Mouse (Mus musculus): ENCODE data around the gene Eif4b.

Eif4b gene

DNA sequence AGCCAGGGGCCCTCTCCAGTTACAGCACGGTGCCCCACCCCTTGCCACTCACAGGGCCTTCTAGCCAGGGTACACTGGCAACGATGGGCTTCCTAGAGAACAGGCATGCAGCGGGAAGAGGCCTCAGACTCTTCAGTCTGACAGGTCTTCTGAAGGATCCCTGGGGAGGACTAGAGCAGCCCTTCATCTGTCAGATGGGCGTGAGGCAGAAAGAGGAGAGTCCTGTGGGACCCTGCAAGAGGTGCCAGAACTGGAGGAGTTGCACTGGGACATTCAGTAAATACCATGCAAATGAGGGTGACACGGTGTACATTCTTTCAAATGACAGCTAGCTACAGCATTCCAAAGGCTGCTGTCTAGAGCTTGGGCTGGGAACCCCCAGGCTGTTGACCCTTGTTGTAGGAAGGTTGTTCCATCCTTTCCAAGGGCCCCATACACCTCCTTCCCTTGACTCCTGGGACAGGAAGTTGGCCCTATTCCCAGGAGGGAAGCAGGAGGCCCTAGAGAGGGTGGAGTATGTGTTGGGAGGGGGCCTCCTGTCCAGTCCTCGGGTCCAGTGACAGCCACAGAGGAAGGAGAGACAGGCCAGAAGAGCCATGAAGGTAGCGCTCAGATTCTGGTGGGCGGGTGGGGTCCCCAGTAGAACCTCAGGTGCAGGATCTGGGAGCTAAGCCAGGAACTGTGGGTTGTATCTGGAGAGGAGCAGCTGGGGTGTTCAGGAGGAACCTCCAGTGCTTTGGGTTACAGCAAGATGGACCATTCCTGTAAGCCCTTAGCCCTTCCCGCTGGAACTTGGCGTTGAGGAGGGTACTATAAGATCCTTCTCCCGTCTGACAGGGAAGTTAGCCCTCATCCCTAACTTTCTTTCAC is 28.3 kb downstream of the Eif4b start:
- DNase-seq (ENCODE audit: low spot score in 2 of 2): peak in 1 of 2 experiments; percentile 61

DNA sequence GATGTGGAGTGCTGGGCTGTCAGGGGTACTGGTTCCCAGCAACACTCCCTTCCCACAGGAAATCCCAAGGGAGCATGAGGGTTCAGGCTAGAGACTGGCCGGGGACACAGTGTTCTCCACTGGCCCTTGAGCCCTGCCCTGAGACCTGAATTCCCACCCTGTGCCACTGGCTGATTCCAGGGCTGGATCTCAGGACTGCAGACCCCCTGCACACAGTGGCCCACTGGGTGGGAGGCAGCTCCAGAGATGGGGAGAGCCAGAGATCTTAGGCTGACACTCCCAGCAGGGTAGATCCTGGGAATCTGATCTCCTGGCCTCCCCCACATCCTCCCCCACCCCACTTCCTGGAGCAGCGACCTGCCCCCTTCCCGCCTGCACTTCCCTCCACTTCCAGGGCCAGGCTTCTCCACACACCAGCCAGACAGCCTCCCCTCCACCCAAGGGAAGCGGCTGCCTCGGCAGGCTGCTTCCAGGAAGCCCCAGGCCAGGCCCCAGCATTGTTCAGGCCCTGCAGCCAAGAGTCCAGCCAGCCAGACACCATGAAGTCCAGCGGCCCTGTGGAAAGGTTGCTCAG is 29.1 kb downstream of the Eif4b start:
- DNase-seq (ENCODE audit: low spot score in 2 of 2): peak in 1 of 2 experiments; percentile 60

DNA sequence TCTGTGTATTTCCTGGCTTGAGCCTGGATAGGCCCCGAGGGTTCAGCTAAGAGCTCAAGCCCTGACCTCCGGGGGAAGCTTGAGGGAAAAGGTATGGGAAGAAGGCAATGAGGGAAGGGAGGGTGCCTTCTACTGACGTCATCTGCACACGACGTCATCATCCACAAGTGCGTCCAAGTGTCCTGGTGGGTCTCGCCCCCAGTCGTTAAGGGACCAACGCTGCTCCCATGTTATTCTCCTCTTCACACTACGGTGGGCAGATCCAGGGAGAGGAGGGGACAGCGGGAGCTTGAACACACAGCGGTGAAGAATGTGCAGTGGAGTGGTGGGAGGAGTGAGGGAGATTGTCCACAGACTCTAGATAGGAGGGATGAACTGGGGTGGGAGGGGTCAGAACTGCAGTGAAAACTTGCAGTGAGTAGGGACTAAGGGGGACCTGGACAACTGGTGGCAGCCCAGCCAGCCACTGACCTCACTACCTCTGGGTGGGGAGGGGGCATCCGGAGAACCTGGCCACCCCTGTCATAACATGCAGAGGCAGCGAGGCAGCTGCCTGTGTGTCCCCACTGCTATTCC is 29.9 kb downstream of the Eif4b start:
- no peak for DNase-seq (ENCODE audit: low spot score in 2 of 2)

DNA sequence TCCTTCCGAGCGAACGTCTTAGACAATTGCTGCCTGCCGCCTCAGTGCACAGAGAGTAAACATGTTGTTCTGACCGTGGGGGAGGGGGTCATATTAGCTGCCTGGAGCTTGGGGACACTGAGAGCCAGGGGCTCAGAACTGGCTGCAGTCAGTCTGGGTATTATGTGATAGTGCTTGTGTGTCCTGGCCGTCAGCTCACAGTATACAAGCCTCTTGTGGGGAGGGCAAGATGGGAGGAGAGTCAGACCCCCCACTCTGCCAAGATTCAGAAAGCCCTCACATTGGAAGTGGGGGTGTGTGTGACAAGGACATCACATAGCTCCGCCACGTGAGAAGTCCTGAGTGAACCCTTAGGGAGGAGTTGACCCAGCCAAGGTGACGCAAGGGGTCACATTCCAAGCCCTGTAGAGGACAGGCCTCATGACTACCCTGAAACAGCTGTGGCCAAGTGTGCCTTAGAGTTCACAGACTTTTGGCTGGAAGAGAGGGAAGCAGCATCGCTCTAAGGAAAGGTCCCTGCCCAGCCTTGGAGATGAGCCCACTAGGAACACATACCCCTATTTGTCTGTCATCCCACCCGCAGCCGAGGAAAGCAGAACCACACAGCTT is 30.5 kb downstream of the Eif4b start:
- no peak for DNase-seq (ENCODE audit: low spot score in 2 of 2)

DNA sequence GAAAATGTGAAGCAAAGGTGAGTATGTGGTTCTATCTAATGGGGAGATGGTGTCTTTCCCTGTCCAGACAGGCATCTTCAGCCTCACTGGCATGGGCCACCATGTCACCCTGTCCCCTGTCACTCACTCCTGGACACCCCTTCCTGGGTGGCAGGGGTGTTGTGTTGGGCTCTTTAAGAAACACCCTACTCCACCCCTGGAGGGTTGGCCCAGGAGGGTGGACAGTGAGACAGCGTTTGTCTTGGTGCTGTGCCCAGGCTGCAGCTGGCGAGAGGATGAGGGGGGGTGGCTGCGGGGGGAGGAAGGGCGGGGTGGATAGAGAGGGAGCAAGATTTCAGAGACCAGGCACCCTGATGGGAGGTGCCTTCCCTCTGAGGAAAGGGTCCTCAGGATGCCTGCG is 31.8 kb downstream of the Eif4b start:
- DNase-seq (ENCODE audit: low spot score in 2 of 2): peak in 1 of 2 experiments; percentile 60

DNA sequence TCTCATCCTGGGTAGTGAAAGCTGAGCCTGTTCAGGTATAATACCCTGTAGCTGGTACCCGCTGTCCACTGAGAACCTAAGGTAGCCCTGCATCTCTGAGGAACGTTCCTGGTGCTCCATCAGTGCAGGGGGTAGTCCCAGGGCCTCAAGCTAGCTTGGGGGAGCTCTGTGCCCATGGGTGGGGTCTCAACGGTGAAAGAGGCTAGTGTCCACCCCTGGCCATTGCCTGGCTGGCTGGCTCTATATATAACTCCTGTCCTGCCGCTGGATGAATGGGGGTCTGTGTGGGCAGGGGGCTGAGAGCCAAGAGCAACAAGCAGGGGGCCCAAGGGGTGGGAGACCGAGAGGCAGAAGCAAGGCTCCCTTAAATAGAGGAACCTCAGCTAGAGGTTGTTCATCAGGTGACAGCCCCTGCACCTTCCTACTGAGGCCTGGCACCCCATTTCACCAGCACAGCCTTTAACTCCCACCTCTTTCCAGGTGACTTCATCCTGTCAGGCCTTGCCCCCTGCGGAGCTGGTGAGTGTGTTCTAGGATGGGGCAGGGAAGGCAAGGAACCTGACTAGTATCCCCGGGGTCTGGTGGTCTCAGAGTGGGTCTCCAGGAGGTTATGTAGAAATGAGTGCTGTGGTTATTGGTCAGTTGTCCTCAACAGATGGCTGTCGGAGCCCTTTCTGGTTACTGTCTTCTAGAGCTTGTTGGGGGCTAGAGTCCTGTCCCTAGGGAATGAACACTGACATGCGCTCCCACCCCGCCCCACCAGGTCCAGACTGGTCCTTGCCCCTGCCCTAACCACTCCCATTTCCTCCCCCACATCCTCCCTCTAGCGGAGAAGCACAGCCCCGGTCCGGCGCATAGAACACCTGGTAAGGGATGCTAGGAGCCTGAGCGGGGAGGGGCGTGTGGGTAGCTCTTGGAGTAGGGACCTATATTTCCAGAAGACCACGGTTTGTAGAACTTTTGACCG is 32.5 kb downstream of the Eif4b start:
- DNase-seq (ENCODE audit: low spot score in 2 of 2): peak in 1 of 2 experiments; percentile 63

DNA sequence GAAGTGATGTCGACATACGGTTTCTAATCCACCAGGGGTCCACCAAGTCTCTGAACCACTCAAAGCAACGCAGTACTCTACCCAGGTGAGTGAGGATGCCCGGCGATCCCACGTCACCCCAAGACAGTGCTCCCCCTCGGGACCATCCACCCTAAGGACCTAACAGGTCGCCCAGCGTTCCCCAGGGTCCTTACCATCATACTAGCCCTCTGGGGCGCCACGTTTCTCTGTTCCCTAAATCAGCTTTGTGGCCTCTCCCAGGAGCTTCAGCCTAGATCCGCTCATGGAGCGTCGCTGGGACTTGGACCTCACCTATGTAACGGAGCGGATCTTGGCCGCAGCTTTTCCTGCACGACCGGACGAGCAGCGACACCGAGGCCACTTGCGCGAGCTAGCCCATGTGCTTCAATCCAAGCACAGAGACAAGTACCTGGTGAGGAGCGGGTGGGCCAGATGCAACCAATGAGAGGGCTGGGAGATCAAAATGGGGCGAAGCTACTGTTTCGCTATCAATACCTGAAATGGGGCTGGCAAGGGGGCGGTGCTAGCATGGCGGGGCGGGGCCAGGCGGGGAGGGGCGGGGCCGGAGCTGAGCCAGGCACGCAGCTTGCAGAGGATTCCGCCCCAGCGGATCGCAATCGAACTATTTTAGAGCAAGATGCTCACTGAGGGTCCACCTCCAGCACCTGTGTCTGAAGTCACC is 33.3 kb downstream of the Eif4b start:
- peak in 1 of 2 experiments; percentile 70 for DNase-seq (ENCODE audit: low spot score in 2 of 2)

DNA sequence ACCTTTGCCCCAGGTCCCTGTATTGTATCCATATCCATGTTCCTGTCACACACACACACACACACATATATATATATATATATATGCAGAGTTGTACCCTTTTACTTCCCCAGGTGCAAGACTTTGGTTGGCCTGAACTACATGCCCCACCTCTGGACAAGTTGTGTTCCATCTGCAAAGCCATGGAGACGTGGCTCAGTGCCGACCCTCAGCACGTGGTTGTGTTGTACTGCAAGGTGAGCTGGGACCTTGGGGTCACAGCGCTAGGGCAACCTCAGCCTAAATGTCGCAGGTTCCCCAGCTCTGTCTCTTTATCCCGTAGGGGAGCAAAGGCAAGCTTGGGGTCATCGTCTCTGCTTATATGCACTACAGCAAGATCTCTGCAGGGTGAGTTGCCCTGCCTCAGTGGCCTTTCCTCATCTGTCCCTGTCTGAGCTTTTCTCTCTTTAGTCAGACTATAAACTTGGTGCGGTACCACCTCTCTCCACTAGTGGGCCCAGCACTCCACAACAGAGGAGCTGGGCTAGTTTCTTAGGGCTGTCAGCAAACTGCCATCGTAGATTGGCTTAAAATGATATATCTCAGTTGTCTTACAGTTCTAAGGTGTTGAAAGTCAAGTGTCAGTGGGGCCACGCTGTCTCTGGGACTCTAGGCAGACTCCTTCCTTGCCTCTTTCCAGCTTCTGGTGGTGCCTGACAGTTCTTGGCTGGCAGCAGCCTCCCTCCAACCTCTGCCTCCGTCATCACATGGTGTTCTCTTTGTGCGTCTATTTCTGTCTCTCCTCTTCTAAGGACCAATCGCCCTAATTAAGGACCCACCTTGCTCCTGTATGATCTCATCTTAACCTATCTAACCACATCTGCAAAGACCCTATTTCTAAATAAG is 34.4 kb downstream of the Eif4b start:
- DNase-seq (ENCODE audit: low spot score in 2 of 2): peak; percentile 73 to 88

DNA sequence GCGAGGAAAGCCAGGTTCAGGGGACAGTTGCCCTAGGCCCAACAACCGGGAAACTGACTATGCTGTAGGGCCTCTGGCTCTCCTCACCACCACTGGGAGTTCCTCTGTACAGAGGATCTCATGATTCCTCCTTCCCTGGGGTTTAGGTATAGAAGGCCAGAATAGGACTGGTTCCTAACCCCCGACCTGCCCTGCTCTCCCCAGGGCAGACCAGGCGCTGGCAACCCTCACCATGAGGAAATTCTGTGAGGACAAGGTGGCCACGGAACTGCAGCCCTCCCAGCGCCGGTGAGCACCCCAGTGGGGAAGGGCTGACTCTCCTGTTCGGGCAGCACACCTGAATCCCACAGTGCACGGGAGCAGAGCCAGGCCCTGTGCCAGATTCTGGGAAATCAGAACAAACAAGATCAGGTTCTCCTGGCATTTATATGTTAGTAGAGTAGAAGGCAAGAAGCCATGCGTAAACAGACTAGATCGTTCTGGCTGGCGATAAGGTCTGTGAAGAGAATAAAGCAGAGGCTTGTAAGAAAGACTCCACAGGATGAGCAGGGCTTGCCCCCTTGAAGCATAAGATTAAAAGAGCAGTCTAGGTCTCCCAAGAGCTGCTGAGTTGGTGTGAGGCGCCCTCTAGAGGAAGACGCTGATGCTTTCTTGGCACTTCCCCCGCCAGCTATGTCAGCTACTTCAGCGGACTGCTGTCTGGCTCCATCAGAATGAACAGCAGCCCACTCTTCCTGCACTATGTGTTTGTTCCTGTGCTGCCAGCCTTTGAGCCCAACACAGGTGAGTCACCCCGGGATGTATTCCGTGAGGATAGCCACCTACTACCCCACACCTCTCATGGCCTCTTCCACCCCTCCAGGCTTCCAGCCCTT is 35.3 kb downstream of the Eif4b start:
- DNase-seq (ENCODE audit: low spot score in 2 of 2): peak; percentile 73 to 86

DNA sequence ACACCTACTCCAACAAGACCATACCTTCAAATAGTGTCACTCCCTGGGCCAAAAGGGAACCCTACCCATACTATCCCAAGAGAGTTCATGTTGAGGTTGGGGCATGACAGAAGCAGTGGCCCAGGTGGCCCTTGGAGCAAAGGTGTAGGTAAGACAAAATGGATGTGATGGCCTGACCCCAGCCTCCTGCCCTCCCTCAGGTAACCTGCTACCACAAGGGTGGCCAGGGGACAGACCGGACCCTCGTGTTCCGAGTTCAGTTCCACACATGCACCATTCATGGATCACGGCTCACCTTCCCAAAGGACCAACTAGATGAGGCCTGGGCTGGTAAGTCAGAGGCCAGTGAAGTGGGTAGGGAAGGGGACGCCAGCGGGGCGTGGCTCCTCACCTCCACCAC is 36.7 kb downstream of the Eif4b start:
- DNase-seq (ENCODE audit: low spot score in 2 of 2): no peak

DNA sequence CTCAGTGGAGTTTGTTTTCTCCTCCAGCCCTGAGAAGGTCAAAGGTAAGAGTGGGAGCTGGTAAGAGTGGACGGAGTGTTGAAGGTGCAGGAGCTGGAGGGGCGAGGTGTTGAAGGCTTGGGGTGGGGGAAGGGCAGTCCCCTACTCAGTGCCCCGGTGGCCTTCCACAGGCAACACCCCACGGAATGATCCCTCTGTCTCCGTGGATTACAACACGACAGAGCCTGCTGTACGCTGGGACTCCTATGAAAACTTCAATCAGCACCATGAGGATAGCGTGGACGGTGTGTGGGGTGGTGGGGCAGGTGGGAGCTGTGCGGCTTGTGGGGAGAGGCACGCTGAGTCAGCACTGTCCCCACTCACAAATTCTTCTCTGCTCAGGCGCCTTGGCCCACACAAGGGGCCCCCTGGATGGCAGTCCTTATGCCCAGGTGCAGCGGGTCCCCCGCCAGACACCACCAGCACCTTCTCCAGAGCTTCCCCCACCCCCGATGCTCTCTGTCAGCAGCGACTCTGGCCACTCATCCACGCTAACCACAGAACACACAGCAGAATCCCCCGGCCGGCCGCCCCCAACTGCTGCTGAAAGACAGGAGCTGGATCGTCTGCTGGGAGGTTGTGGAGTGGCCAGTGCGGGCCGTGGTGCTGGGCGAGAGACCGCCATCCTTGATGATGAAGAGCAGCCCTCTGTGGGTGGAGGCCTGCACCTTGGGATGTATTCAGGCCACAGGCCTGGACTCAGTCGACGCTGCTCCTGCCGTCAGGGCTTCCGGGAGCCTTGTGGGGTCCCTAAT is 37.3 kb downstream of the Eif4b start:
- DNase-seq (ENCODE audit: low spot score in 2 of 2): no peak

DNA sequence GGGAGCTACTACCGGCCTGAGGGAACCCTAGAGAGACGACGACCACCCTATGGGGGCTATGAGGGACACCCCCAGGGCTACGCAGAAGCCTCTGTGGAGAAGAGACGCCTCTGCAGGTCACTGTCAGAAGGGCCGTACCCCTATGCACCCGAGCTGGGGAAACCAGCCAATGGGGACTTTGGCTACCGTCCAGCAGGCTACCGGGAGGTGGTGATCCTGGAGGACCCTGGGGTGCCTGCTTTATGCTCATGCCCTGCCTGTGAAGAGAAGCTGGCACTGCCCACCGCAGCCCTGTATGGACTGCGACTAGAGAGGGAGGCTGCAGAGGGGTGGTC is 37.9 kb downstream of the Eif4b start:
- DNase-seq (ENCODE audit: low spot score in 2 of 2): no peak

DNA sequence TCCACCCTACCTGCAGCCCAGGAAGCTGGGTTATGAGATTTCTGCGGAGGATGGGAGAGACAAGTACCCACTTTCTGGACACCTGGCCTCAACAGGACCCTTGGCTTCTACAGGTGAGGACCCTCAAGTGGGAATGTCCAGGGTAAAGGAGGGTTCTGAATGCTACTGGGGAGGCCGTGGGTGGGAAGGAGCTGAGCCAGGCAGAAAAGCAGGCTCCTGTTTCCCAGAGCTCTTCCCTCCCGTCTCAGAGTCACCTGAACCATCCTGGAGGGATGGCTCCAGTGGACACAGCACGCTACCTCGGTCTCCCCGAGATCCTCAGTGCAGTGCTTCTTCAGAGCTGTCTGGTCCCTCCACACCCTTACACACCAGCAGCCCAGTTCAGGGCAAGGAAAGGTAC is 38.6 kb downstream of the Eif4b start:
- DNase-seq (ENCODE audit: low spot score in 2 of 2): no peak

DNA sequence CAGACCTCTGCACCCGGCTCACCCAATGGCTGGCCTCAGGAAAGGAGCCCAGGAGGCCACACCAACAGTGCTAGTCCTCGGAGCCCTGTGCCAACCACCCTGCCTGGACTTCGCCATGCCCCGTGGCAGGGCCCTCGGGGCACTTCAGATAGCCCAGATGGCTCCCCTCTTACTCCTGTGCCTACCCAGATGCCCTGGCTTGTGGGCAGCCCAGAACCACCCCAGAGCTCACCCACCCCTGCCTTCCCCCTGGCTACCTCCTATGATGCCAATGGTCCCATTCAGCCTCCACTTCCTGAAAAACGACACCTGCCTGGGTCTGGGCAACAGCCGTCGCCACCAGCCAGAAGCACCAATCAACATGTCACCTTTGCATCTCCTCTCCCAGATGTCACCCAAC is 39.3 kb downstream of the Eif4b start:
- DNase-seq (ENCODE audit: low spot score in 2 of 2): no peak

DNA sequence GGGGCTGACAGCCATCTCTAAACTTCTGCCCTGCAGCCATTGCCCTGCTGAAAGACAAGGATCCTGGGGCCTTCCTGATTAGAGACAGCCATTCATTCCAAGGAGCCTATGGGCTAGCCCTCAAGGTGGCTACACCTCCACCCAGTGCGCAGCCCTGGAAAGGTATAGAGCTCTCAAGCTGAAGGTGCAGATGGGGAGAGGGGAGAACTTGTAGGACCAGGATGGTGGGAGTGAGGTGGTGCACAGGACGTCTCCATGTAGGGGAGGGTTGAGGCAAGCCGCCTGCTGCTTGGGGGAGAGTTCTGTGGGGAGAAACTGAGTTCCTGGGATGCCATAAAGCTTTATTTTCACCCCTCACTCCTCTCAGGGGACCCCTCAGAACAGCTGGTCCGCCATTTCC is 40.1 kb downstream of the Eif4b start:
- no peak for DNase-seq (ENCODE audit: low spot score in 2 of 2)

DNA sequence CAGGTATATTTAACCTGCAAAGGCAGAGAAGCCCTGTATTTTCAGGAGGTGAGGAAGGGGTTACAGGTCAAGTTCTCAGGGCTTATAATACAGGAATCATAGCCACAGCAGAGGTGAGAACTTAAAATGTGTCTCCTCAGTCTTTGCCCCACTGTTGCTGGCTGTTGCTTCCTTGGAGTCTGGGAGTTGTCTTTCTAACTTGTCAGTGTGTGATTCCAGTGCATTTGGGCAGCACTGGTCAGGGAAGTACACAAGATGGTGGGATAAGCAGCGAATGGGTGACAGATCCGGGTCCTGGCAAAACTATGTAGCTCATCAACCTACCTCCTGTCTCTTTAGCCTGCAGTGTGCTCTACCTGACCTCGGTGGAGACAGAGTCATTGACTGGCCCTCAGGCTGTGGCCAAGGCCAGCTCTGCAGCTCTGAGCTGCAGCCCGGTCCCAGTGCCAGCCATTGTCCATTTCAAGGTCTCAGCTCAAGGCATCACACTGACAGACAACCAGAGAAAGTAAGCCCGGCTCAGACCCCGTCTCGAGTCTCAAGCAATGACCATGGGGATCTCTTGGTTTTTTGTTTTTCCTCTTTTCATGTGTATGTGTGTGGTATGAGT is 41.2 kb downstream of the Eif4b start:
- no peak for DNase-seq (ENCODE audit: low spot score in 2 of 2)

DNA sequence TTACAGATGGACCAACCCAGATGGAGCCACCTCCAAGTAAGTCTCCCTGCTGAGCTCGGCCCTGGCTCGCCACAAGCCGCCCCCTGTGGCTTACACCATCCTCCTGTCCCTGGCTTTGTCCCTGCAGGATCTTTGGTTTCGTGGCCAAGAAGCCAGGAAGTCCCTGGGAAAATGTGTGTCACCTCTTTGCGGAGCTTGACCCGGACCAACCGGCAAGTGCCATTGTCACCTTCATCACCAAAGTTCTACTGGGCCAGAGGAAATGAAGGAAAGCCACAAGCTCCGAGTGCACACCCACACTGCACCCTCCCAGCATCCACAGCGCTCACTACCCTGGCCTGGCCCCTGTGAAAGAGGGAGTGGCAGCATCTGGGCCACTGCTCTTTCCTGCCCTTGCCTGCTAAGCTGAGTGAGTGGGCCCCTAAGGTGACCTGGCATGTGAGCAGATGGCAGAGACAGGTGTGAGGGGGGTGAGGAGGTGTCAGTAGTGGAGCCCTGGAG is 42.2 kb downstream of the Eif4b start:
- no peak for DNase-seq (ENCODE audit: low spot score in 2 of 2)

Measured in spleen, postnatal 4 days (tissue).